Mouse (Mus musculus) heart, postnatal 14 days (tissue): ENCODE results near the gene Tpte. TPM values are rescaled to one million over a fixed set of nuclear protein-coding genes. Genes with fewer than 3 reads are reported as not detected.
A peak's percentile ranks its signal among the peaks of the same experiment; 100 is the strongest.
"Not testable (repeated sequence)": the region's sequence is repeated elsewhere in the genome, so short reads cannot be mapped to it uniquely, and the experiment has no call there.

Experiments
- DNase-seq, 2 experiments: peaks; one replicate each; pipeline ENCODE4 v3.0.0; 2021 to 2022
- intact Hi-C: fragments of 180-260 bp; cut with DNase I; formaldehyde crosslinking; loops from one replicate; pipeline ENCODE4 v1.15.1; 2025
- long read RNA-seq, 2 experiments: library from polyadenylated mRNA; stranded (forward); transcript quantifications; one replicate each; pipeline ENCODE4 v2.0.0; 2021
- total RNA-seq, 2 experiments: library from RNA; stranded (reverse); gene quantifications; 2 replicates each; pipeline ENCODE4 v1.2.3; 2021

The Tpte gene
- not detected for total RNA-seq
- long read RNA-seq, experiment 1 = 0 reads
- long read RNA-seq, experiment 2 = 0 reads

DNA sequence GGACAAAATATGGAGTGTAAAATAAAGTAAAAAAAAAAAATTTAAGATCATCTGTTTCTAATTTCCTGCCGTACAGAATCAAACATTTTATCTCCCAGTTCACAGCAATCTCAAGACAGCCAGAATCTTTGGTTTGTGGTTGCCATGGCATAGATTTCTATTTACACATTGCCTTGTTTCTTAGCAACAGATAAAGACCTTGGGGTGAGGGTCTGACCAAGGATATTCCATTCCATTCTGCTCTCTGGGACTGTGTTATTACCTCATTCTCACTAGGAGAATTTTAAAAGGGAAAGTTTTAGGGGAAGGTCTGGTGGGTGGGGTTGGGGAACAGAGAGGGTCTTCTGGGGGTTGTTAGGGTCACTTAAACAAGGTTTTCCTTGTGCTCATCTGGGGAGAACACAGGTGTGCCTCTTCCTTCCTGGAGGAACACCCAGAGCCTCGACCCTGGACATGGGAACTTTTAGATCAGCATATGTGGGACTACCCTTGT is at the start of gene Tpte:
Gene Tpte, plus strand, starts transcription at position 443 of the 493 bp plus-strand sequence.
- no peak for DNase-seq
- intact Hi-C loops = no loop called here

DNA sequence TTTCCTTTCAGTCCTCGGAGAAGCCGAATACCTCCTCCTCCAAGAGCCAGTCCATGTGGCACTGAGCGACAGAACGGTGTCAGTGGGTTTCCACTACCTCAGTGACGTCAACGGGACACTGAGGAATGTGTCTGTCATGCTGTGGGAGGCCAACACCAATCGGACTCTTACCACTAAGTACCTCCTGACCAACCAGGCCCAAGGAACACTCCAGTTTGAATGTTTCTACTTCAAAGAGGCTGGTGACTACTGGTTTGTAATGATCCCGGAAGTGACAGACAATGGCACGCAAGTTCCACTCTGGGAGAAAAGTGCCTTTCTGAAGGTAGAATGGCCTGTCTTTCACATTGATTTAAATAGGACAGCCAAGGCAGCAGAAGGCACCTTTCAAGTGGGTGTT is 40.3 kb upstream of the Tpte start:
- no peak for DNase-seq
- intact Hi-C loops = no loop called here

- intact Hi-C loops = no loop called here
- DNase-seq = no peak
These were observed 37.6 kb upstream of the Tpte start for GRCm38 (mm10) chr8:22245663-22246062.

DNA sequence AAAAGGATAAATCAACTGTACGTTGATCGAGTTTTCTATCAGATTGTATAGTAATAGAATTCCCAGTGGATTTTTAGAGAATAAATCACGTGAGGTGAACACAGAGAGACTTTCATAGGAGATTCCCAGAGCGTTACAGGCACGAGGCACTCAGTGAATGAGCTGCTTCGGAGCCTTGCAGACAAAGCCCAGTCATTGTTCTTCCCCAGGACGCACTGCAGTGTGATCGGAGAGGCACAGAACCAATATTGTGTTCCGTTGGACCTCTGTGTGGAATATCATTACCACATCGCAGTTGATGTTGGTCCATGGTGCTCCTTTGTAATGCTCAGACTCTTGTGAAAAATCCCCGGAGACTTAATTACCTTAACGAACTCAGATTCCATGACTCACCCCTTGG is 35.3 kb upstream of the Tpte start:
- no peak for DNase-seq
- intact Hi-C loops = no loop called here

- no peak for DNase-seq
- intact Hi-C loops = no loop called here
These were observed 34.2 kb upstream of the Tpte start for GRCm38 (mm10) chr8:22249080-22249479.

DNA sequence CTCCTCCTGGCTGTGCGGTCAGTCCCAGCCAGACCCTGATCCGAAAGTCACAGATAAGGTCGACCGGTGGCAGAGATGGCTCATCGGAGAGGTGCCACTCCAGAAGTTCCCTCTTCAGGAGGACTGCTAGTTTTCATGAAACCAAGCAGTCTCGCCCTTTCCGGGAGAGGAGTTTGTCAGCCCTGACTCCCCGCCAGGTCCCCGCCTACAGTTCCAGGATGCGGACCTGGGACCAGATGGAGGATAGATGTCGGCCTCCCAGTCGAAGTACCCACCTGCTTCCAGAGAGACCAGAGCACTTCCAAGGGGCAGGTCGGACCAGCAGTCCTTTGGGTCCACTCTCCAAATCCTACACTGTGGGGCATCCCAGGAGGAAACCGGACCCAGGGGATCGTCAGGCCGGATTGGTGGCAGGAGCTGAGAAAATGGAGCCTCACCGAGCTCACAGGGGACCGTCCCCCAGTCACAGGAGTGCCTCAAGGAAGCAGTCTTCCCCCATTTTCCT is 24.2 kb upstream of the Tpte start:
- intact Hi-C loops = loop anchor here (5.0 kb wide), 1 partner anchor 67 kb away; the partner anchor contains the start of gene Vps36

DNA sequence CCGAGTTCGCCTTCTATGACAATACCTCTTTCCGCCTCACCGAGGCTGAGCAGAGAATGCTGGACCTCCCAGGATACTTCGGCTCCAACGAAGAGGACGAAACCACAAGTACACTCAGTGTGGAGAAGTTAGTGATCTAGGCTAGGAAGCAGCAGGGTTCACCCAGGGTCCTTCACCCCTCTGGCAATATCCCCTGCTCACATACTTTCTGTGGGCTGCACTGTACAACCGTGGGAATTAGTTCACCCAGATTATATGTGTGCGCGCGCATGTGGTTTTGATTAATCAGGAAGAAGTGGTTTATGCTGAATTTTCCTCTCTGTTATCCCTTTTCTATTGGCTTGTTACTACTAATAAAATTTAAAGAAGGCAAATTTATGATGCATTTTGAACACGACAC is 23.7 kb upstream of the Tpte start:
- intact Hi-C loops = loop anchor here (5.0 kb wide), 1 partner anchor 67 kb away; the partner anchor contains the start of gene Vps36
- DNase-seq = no peak

More for the DNA sequence above, 24.2 kb upstream of the Tpte start:
- DNase-seq = peak; percentile 20 to 36

- peak in 1 of 2 experiments; percentile 8 for DNase-seq
- intact Hi-C loops = no loop called here
These were observed 23.0 kb upstream of the Tpte start for GRCm38 (mm10) chr8:22260091-22260722.

DNA sequence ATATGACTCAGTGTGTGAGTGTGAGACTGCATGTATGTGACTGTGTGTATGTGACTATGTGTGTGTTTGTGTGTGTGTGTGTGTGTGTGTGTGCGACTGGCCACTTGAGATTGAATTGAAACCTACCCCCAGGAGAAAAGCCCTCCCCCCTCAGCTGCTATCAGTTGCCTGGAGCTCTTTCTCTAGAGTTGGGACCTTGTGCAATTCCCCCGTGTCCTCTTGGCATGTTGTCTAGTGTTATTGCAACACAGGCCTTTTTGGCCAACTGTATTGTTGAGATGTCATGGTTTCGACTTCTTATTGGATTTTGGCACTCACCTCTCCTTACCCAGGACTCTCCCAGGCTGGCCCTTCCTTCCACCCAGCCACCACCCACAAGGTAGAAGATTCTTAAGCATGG is 21.0 kb upstream of the Tpte start:
- peak in 1 of 2 experiments; percentile 38 for DNase-seq
- intact Hi-C loops = no loop called here

DNA sequence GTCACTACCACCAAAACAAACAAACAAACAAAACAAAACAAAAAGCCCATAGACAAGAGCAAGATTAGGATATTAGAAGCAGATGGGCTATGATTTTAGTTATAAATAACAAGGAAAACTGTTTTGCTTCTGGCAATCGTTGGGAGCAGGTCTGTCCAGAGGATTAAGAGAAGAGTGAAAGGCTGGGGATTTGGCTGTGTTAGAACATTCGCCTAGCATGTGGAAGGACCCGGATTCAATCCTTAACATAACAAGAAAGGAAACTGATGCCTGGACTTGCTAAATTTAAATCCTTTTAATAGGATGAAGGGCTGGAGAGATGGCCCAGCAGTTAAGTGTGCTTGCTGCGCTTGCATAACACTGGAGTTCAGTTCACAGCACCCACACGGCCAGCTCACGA is 18.9 kb upstream of the Tpte start:
- DNase-seq = no peak
- intact Hi-C loops = no loop called here

GRCm38 (mm10) chr8:22264787-22265186 is 18.5 kb upstream of the Tpte start:
- intact Hi-C loops = no loop called here
- peak in 1 of 2 experiments; percentile 24 for DNase-seq

- intact Hi-C loops = no loop called here
- DNase-seq = no peak
These were observed 18.0 kb upstream of the Tpte start for GRCm38 (mm10) chr8:22265194-22265593.

- intact Hi-C loops = no loop called here
- DNase-seq = no peak
These were observed 16.4 kb upstream of the Tpte start for GRCm38 (mm10) chr8:22266809-22267208.

DNA sequence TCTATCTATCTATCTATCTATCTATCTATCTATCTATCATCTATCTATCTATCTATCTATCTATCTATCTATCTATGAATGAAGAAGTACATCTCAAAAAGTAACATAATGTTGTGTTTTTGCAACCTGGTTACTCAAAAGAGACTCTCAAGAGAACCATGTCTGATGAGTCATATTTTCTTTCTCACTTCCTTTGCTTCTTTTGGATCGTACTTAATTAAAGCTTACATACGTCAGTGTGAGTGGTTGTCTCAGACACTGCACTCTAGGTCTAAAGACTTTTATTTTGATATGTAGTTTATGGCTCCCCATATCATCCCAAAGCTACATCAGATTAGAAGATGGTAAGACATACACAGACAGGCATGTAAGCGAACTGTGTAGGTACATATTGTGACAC is 10.1 kb upstream of the Tpte start:
- intact Hi-C loops = no loop called here
- no peak for DNase-seq

DNA sequence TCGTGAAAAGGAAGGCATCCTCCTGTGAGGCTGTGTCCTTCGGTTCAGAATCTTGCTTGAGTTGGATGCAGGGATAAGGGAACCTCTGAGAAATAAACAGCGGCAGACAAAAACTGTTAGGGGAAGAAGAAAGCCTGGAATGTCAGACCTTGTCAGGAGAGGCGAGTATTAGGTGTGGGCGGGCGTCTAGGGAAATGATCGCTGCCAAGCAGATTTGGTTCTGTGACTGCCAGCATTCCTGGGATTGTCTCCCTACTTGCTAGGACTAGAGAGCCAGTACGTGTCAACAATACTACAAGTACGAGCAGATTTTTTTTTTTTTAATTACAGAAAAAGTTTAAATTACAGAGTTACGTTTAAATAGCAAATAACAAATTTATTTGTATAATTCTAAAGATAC is 8.6 kb upstream of the Tpte start:
- DNase-seq = peak; percentile 17 to 36
- intact Hi-C loops = no loop called here

DNA sequence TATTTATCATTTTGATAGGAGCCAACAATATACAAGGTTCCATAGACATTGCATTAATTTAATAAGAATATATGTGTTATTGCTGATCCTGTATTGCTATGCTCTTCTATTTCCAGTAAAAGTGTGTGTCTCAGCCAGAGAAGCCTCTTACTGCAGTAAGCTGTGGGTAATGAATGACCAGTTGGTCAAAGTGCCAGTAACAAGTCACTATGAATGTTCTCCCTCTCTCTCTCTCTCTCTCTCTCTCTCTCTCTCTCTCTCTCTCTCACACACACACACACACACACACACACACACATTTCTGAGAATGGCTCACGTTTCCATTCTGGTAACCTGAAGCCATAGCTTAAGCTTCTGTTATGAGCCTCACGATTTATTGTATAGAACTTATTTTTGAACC is 19.1 kb downstream of the Tpte start:
- DNase-seq = no peak
- intact Hi-C loops = no loop called here

- intact Hi-C loops = no loop called here
- DNase-seq = no peak
These were observed 19.7 kb downstream of the Tpte start for GRCm38 (mm10) chr8:22302896-22303306.

GRCm38 (mm10) chr8:22304045-22304444 is 20.8 kb downstream of the Tpte start:
- DNase-seq = not testable (repeated sequence)
- intact Hi-C loops = loop anchor here (1.0 kb wide), 1 partner anchor 112 kb away; the partner anchor contains the start of gene Vps36

- intact Hi-C loops = no loop called here
- DNase-seq = no peak
These were observed 23.8 kb downstream of the Tpte start for GRCm38 (mm10) chr8:22306999-22307398.

- intact Hi-C loops = no loop called here
- DNase-seq = no peak
These were observed 28.2 kb downstream of the Tpte start for GRCm38 (mm10) chr8:22311446-22311845.

DNA sequence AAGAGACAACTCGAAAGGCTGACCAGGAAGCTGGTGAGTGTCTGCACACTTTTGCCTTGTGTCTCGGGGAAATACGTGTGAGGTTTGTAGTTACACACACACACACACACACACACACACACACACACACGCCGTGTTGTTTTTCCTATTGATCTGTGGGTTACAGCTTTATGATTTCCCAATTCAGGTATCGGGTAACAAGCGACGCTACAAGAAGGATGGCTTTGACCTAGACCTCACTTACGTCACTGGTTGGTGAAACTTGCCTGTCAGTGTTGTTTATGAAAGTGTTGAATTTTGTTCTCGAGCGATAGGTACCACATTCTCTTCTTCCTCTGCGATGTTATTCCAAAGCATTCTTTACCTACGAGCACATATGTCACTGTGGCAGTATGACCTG is 52.2 kb downstream of the Tpte start:
- intact Hi-C loops = no loop called here
- no peak for DNase-seq

DNA sequence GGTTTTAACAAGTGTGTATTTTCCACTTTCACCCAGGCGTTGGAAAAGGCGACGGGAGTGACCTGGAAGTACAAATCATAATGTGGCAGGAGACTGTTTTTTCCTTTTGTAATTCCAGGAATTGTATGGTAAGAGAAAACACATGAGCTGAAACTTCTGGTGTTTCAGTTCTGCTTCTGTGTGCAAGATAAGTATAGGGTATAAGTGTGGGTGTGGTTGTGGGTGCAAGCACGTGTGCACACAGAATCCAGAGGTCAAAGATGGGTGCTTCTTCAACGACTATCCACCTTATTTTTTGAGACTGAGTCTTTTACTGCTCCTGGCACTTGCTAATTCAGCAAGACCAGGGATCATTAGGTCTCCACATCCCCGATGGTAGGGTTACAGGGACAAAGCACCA is 76.1 kb downstream of the Tpte start:
- DNase-seq = no peak
- intact Hi-C loops = no loop called here
